Mouse (Mus musculus): Measurements from ENCODE around the gene Pln. TPM values are rescaled to one million over a fixed set of nuclear protein-coding genes. Genes with fewer than 3 reads are reported as not detected.

Gene Pln
- polyA plus RNA-seq, 1 experiment from 2014 or later = 0.74 TPM

Other genes starting within 250 kb of the Pln start
- 10.3 and 12.2 TPM in 2 replicates for gene Cep85l, start 42.3 kb downstream of the Pln start, polyA plus RNA-seq (2014; fragmentation: Nextera tagmentation; extraction: Ambion mirVana)